Mouse (Mus musculus) limb, embryonic 12.5 days (tissue): ENCODE data around the gene Sstr2. TPM values are rescaled to one million over a fixed set of nuclear protein-coding genes. Genes with fewer than 3 reads are reported as not detected.

Experiments
- ATAC-seq: fragments of 200-750 bp; cut with Nextera tagmentation; 2 replicates; pipeline ENCODE4 v1.8.0; 2017; ENCODE audit warnings: low read depth, moderate TSS enrichment; ENCODE audit not compliant: insufficient number of reproducible peaks, insufficient read depth, low FRiP score, low TSS enrichment
- H3K27ac ChIP-seq: fragments of 300-500 bp; sonication (generic); 2 replicates; pipeline ENCODE4 v1.5.1; 2016; ENCODE audit warnings: mild to moderate bottlenecking, moderate library complexity
- H3K27me3 ChIP-seq: fragments of 300-500 bp; sonication (generic); 2 replicates; pipeline ENCODE4 v1.6.1; 2016; ENCODE audit warnings: mild to moderate bottlenecking, moderate library complexity
- H3K36me3 ChIP-seq: fragments of 300-500 bp; sonication (generic); 2 replicates; pipeline ENCODE4 v1.6.1; 2016; ENCODE audit warnings: mild to moderate bottlenecking, moderate library complexity
- H3K4me1 ChIP-seq: fragments of 300-500 bp; sonication (generic); replicated peaks from 2 replicates; pipeline ENCODE4 v1.6.1; 2016
- H3K4me2 ChIP-seq: fragments of 300-500 bp; sonication (generic); 2 replicates; pipeline ENCODE4 v1.6.1; 2016; ENCODE audit warnings: mild to moderate bottlenecking, moderate library complexity
- H3K4me3 ChIP-seq: fragments of 300-500 bp; sonication (generic); replicated peaks from 2 replicates; pipeline ENCODE4 v1.5.1; 2016; ENCODE audit warnings: mild to moderate bottlenecking
- H3K9ac ChIP-seq: fragments of 300-500 bp; sonication (generic); replicated peaks from 2 replicates; pipeline ENCODE4 v1.6.1; 2016; ENCODE audit warnings: mild to moderate bottlenecking, moderate library complexity
- H3K9me3 ChIP-seq: fragments of 300-500 bp; sonication (generic); 2 replicates; pipeline ENCODE4 v1.6.1; 2016; ENCODE audit warnings: mild to moderate bottlenecking, moderate library complexity
- WGBS: fragments of 180-500 bp; shearing (Covaris S2); methylation state at CpG from one replicate; pipeline ENCODE4 v1.1.7; 2016; 5-methylcytosine and 5-hydroxymethylcytosine counted together
- polyA plus RNA-seq: library from polyadenylated mRNA; unstranded; fragments of >200 nt; fragmentation: Nextera tagmentation; extraction: Ambion mirVana; gene quantifications from 2 replicates; pipeline ENCODE4 v1.2.1, GENCODE M21; 2016

Gene Sstr2
- polyA plus RNA-seq, 1 experiment from 2014 or later = 0.78 TPM

GRCm38 (mm10) chr11:113648152-113648551, 29.0 kb downstream of the Sstr2 start:
- WGBS = 4% methylated on average over 15 of the region's 15 CpGs
- peak overlapping the region; percentile 28; the same call in 1 of the 2 replicates for H3K4me2 ChIP-seq
- H3K9me3 ChIP-seq = no peaks in the 10 kb centered on the region; the same call in 1 of the 2 replicates
- no peaks in the 10 kb centered on the region; the same call in 1 of the 2 replicates for H3K27me3 ChIP-seq
- H3K36me3 ChIP-seq = peaks cover 19% of the 10 kb centered on the region
- 0 out of 2 replicates have a peak overlapping the region, but pooled peaks have one; percentile 4 for H3K4me3 ChIP-seq
- no peak for ATAC-seq
- H3K9ac ChIP-seq = 0 out of 2 replicates have a peak overlapping the region, but pooled peaks have one; percentile 18
- H3K27ac ChIP-seq = no peak overlapping the region
- H3K4me1 ChIP-seq = peaks cover 35% of the 10 kb centered on the region

- peaks cover 26% of the 10 kb centered on the region for H3K36me3 ChIP-seq
- no peak for ATAC-seq
- peak within 1 kb of the TSS; percentile 96 for H3K4me3 ChIP-seq
- H3K9me3 ChIP-seq = no peaks in the 10 kb centered on the region; the same call in 1 of the 2 replicates
- peak within 1 kb of the TSS; percentile 89 for H3K27ac ChIP-seq
- H3K9ac ChIP-seq = peak within 1 kb of the TSS; percentile 90
- H3K4me1 ChIP-seq = peaks cover 40% of the 10 kb centered on the region
- no peaks in the 10 kb centered on the region for H3K27me3 ChIP-seq
- peak within 1 kb of the TSS; percentile 70 for H3K4me2 ChIP-seq
- WGBS = 40% methylated on average over 26 of the region's 26 CpGs
Observed at GRCm38 (mm10) chr11:113648690-113649352, 29.7 kb downstream of the Sstr2 start, which contains the start of gene Cog1. Gene Cog1 (plus strand): TSS chr11:113649169.

DNA sequence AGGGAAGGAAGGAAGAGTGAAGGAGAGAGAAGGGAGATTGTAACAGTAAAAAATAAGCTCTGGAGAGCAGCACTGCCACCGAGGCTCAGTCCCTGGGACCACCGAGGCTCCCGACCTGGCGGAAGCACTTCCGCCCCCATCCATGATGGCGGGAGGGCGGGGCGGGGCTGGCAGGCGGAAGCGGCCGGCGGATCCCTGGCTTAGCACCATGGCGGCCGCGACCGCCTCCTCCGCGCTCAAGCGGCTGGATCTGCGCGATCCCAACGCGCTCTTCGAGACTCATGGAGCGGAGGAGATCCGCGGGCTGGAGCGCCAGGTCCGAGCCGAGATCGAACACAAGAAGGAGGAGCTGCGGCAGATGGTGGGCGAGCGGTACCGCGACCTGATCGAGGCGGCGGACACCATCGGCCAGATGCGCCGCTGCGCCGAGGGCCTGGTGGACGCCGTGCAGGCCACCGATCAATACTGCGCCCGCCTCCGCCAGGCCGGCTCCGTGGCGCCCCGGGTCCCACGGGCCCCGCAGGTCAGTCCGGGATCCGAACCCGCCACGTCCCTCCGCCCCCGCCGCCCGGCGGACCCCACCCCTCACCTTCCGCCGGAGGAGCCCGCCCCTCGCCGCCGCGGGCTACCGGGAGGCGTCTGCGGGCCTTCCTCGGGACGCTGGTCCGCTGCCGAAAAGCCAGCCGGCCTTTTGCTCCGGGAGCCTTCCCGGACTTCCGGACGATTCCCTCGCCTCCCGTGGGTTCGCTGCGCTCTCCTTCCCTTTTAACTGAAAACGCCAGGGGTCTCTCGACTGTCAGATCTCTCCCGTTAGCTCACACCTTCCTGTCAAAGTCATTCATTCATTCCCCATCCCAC, 30.4 kb downstream of the Sstr2 start, which contains the start of gene Slc39a11:
Gene Slc39a11, minus strand, starts transcription at position 727 of the 858 bp plus-strand sequence.
- peaks cover 33% of the 10 kb centered on the region for H3K36me3 ChIP-seq
- H3K27me3 ChIP-seq = no peaks in the 10 kb centered on the region
- H3K9ac ChIP-seq = peak within 1 kb of the TSS; percentile 90
- H3K27ac ChIP-seq = peak within 1 kb of the TSS; percentile 89
- no peaks in the 10 kb centered on the region; the same call in 1 of the 2 replicates for H3K9me3 ChIP-seq
- under 1% methylated on average over 90 of the region's 91 CpGs for WGBS
- peak; percentile 71; the same call in 1 of the 2 replicates for ATAC-seq
- H3K4me1 ChIP-seq = peaks cover 46% of the 10 kb centered on the region
- peak within 1 kb of the TSS; percentile 96 for H3K4me3 ChIP-seq
- peak within 1 kb of the TSS; percentile 70 for H3K4me2 ChIP-seq

- Histone ChIP-seq H3K4me2 (peak overlapping the region; percentile 70), H3K36me3 (peaks cover 49% of the 10 kb centered on the region), H3K9ac (0 out of 2 replicates have a peak overlapping the region, but pooled peaks have one; percentile 18), H3K9me3 (no peaks in the 10 kb centered on the region), H3K4me3 (no peak overlapping the region), H3K27me3 (no peaks in the 10 kb centered on the region), H3K4me1 (peaks cover 55% of the 10 kb centered on the region), H3K27ac (peak overlapping the region; percentile 47; the same call in 1 of the 2 replicates)
- WGBS = 52% methylated on average over 22 of the region's 22 CpGs
- ATAC-seq = no peak
Observed at GRCm38 (mm10) chr11:113651206-113651906, 32.2 kb downstream of the Sstr2 start.

DNA sequence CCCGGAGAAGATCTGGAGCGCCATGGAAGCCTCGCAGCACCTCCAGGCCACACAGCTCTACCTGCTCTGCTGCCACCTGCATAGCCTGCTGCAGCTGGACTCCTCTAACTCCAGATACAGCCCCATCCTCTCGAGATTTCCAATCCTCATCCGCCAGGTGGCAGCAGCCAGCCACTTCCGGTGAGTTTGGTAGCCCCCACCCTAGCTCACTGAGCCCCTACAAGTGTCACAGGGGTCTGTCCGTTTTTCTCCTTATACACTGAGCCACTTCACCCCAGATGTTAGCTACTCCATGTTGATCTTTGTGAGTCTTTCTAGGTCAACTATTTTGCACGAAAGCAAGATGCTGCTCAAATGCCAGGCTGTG, 32.7 kb downstream of the Sstr2 start:
- Histone ChIP-seq H3K4me3 (no peak overlapping the region), H3K27me3 (no peaks in the 10 kb centered on the region), H3K27ac (peak overlapping the region; percentile 18; the same call in 1 of the 2 replicates), H3K9me3 (no peaks in the 10 kb centered on the region), H3K9ac (no peak overlapping the region), H3K4me1 (peaks cover 55% of the 10 kb centered on the region), H3K36me3 (peaks cover 55% of the 10 kb centered on the region), H3K4me2 (no peak overlapping the region)
- WGBS = 43% methylated on average over 8 of the region's 8 CpGs
- 0 out of 2 replicates have a peak, but pooled peaks have one; percentile 6 for ATAC-seq

DNA sequence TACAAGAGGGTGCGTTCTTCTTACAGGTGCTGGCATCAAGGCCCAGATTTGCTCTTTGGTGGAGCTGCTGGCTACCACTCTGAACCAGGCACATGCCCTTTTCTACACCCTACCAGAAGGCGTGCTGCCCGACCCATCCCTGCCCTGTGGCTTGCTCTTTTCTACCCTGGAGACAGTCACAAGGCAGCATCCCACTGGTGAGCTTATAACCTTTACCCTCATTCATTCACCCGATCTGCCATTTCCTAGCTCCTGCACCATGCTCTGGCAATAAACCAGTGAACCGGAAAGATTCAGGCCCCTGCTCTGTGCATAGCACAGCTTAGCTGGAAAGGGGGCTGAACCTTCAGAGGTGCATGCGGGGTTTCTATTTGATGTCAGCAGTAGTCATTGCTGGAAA, 33.4 kb downstream of the Sstr2 start:
- Histone ChIP-seq H3K27me3 (no peaks in the 10 kb centered on the region), H3K4me3 (no peak overlapping the region), H3K9ac (no peak overlapping the region), H3K9me3 (no peaks in the 10 kb centered on the region), H3K4me1 (peaks cover 51% of the 10 kb centered on the region), H3K27ac (no peak overlapping the region), H3K36me3 (peaks cover 61% of the 10 kb centered on the region), H3K4me2 (no peak overlapping the region)
- WGBS = 88% methylated on average over 6 of the region's 6 CpGs
- no peak for ATAC-seq

DNA sequence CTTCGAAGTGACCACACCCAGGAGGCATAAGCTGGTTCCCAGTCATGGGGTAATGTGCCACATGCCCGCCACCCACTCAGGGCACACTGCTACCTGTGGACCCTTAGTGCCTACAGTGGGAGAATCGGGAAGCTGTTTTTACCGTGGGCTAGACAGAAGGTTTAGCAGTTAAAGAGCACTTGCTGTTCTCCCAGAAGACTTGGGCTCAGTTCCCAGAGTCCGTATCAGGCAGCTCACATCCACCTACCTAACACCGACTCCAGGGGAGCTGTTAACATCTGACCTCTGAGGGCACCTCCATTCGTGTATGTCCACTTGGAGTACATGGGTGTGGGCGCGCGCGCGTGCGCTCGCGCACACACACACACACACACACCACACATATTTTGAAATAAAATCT, 35.0 kb downstream of the Sstr2 start:
- ATAC-seq = no peak
- H3K9me3 ChIP-seq = no peaks in the 10 kb centered on the region
- H3K27ac ChIP-seq = peak overlapping the region; percentile 72
- H3K4me2 ChIP-seq = no peak overlapping the region
- peaks cover 77% of the 10 kb centered on the region for H3K36me3 ChIP-seq
- H3K9ac ChIP-seq = no peak overlapping the region
- H3K4me3 ChIP-seq = no peak overlapping the region
- no peaks in the 10 kb centered on the region for H3K27me3 ChIP-seq
- peaks cover 41% of the 10 kb centered on the region for H3K4me1 ChIP-seq
- WGBS = 75% methylated on average over 15 of the region's 15 CpGs

DNA sequence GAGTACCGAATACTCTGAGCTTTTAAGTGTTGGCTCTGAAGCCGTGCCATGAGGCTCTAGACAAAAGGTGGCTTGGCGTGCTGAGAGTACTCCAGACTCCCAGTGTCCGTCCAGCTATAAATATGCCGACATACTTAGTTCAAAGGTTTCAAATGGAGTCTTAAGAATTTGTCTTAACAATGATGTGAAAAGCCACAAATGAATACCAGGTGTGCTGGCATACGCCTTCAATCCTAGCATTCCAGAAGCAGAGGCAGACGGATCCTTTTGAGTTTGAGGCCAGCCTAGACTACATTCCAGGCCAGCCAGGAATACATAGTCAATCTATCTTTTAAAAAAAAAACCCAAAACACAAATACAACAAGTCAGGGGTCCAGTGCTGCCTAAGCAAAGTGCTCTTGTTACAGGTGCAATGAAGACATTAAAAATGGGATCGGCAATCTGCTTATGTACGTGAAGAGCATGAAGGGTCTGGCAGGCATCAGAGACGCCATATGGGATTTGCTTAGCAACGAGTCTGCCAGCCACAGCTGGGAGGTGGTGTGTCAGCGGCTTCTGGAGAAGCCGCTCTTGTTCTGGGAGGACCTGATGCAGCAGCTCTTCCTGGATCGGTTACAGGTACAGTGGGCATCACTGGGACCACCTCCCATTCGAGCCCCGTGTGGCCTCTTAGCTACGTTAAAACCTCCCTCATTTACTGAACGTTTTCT, 35.6 kb downstream of the Sstr2 start:
- no peaks in the 10 kb centered on the region for H3K9me3 ChIP-seq
- H3K27ac ChIP-seq = peak overlapping the region; percentile 72
- ATAC-seq = no peak
- peaks cover 41% of the 10 kb centered on the region for H3K4me1 ChIP-seq
- H3K4me2 ChIP-seq = no peak overlapping the region; the same call in 1 of the 2 replicates
- no peak overlapping the region for H3K4me3 ChIP-seq
- H3K36me3 ChIP-seq = peaks cover 83% of the 10 kb centered on the region
- no peak overlapping the region for H3K9ac ChIP-seq
- WGBS = 37% methylated on average over 18 of the region's 18 CpGs
- no peaks in the 10 kb centered on the region for H3K27me3 ChIP-seq

DNA sequence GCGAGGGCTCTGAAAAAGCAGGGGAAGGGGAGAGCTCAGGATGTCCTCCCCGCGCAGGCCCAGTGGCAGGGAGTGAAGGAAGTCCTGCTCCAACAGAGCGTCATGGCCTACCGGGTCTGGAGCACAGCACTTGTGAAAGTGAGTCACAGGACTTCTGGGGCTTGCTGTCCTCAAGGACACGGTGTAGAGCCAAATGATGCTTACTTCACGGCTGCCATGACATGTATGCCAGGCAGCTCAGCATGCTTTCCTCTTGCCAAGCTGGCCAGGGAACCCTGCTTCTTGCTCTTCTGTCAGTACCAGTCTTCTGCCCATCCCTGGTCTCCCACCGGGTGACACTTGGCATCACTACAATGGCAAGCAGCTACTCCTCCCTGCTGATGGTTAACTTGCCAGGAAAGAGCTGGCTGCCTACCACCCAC, 37.4 kb downstream of the Sstr2 start:
- Histone ChIP-seq H3K9ac (no peak overlapping the region), H3K36me3 (peaks cover 98% of the 10 kb centered on the region), H3K27ac (no peak overlapping the region), H3K4me2 (no peak overlapping the region), H3K4me3 (no peak overlapping the region), H3K4me1 (peaks cover 25% of the 10 kb centered on the region), H3K9me3 (no peaks in the 10 kb centered on the region), H3K27me3 (no peaks in the 10 kb centered on the region)
- 86% methylated on average over 8 of the region's 8 CpGs for WGBS
- ATAC-seq = no peak

GRCm38 (mm10) chr11:113657221-113657620, 38.1 kb downstream of the Sstr2 start:
- H3K36me3 ChIP-seq = peaks cover 98% of the 10 kb centered on the region
- H3K27me3 ChIP-seq = no peaks in the 10 kb centered on the region
- WGBS = 59% methylated on average over 4 of the region's 4 CpGs
- no peaks in the 10 kb centered on the region for H3K9me3 ChIP-seq
- no peak overlapping the region for H3K4me2 ChIP-seq
- no peak for ATAC-seq
- H3K27ac ChIP-seq = no peak overlapping the region
- no peak overlapping the region for H3K9ac ChIP-seq
- H3K4me1 ChIP-seq = peaks cover 20% of the 10 kb centered on the region
- H3K4me3 ChIP-seq = no peak overlapping the region
